Mouse (Mus musculus) heart, embryonic 12.5 days (tissue): ENCODE data around the gene Acadm. TPM values are rescaled to one million over a fixed set of nuclear protein-coding genes. Genes with fewer than 3 reads are reported as not detected.

Experiments
- ATAC-seq: fragments of 200-750 bp; cut with Nextera tagmentation; 2 replicates; pipeline ENCODE4 v1.8.0; 2017; ENCODE audit warnings: moderate TSS enrichment, moderate library complexity; ENCODE audit not compliant: insufficient number of reproducible peaks, low FRiP score
- H3K27ac ChIP-seq: fragments of 300-500 bp; sonication (generic); 2 replicates; pipeline ENCODE4 v1.5.1; 2016; ENCODE audit warnings: mild to moderate bottlenecking, moderate library complexity; ENCODE audit not compliant: poor library complexity, severe bottlenecking
- H3K27me3 ChIP-seq: fragments of 300-500 bp; sonication (generic); replicated peaks from 2 replicates; pipeline ENCODE4 v1.6.1; 2016; ENCODE audit warnings: mild to moderate bottlenecking, moderate library complexity
- H3K36me3 ChIP-seq: fragments of 300-500 bp; sonication (generic); 2 replicates; pipeline ENCODE4 v1.6.1; 2016; ENCODE audit warnings: mild to moderate bottlenecking, moderate library complexity
- H3K4me1 ChIP-seq: fragments of 300-500 bp; sonication (generic); replicated peaks from 2 replicates; pipeline ENCODE4 v1.6.1; 2016; ENCODE audit warnings: mild to moderate bottlenecking
- H3K4me2 ChIP-seq: fragments of 300-500 bp; sonication (generic); 2 replicates; pipeline ENCODE4 v1.6.1; 2016; ENCODE audit warnings: mild to moderate bottlenecking, moderate library complexity
- H3K4me3 ChIP-seq: fragments of 300-500 bp; sonication (generic); 2 replicates; pipeline ENCODE4 v1.5.1; 2016; ENCODE audit warnings: mild to moderate bottlenecking
- H3K9ac ChIP-seq: fragments of 300-500 bp; sonication (generic); 2 replicates; pipeline ENCODE4 v1.6.1; 2016; ENCODE audit warnings: mild to moderate bottlenecking, moderate library complexity
- H3K9me3 ChIP-seq: fragments of 300-500 bp; sonication (generic); replicated peaks from 2 replicates; pipeline ENCODE4 v1.6.1; 2016; ENCODE audit warnings: mild to moderate bottlenecking, moderate library complexity
- WGBS: fragments of 180-500 bp; shearing (Covaris S2); methylation state at CpG from one replicate; pipeline ENCODE4 v1.1.7; 2016; 5-methylcytosine and 5-hydroxymethylcytosine counted together
- polyA plus RNA-seq: library from polyadenylated mRNA; unstranded; fragments of >200 nt; fragmentation: Nextera tagmentation; extraction: Ambion mirVana; gene quantifications from 2 replicates; pipeline ENCODE4 v1.2.1, GENCODE M21; 2016

Acadm gene
- 181 and 188 TPM in 2 replicates for polyA plus RNA-seq

DNA sequence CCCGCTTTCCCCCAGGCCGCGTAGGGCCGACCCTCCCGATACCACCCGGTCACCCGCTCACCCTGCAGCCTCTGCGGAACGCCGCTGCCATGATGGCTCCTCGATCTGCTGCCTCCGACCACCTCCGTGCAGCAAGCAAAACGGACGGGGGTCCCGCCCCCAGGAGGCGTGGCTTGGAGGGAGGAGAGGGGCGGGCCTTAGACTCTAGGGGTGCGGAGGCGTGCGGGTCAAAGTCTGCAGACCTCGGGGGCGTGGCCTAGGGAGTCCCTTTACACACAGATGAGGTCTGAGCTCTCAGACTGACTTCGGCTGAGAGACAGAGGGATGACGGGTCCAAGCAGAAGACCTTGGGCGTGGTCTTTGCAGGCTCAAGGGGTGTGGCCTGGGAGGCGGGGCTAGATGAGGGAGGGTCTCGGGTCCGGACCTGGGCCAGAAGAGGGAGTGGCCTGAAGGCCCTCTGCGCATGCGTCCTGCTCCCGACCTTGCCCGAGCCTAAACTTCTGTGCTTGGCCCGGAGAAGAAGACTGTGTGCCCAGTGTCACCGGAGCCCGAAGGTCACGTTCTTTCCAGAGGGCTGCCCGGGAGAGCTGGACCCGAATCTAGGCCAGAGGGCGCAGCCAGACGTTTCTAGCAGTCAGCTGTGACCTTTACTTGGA, at the start of gene Acadm:
Gene Acadm, minus strand, starts transcription at position 298 of the 656 bp plus-strand sequence.
- H3K27me3 ChIP-seq = no peaks in the 10 kb centered on the region
- peak; percentile 99 for ATAC-seq
- peak within 1 kb of the TSS; percentile 94 for H3K27ac ChIP-seq
- peak within 1 kb of the TSS; percentile 77 for H3K4me2 ChIP-seq
- H3K4me1 ChIP-seq = peaks cover 21% of the 10 kb centered on the region
- under 1% methylated on average over 41 of the region's 41 CpGs for WGBS
- no peaks in the 10 kb centered on the region for H3K9me3 ChIP-seq
- peaks cover 14% of the 10 kb centered on the region for H3K36me3 ChIP-seq
- H3K9ac ChIP-seq = peak within 1 kb of the TSS; percentile 89
- H3K4me3 ChIP-seq = peak within 1 kb of the TSS; percentile 87

GRCm38 (mm10) chr3:153984428-153985340, 40.3 kb upstream of the Acadm start:
- H3K9ac ChIP-seq = no peak overlapping the region
- H3K27me3 ChIP-seq = no peaks in the 10 kb centered on the region
- no peaks in the 10 kb centered on the region for H3K4me1 ChIP-seq
- ATAC-seq = no peak
- no peak overlapping the region for H3K4me2 ChIP-seq
- no peak overlapping the region for H3K4me3 ChIP-seq
- 46% methylated on average over 10 of the region's 10 CpGs for WGBS
- H3K9me3 ChIP-seq = no peaks in the 10 kb centered on the region
- no peaks in the 10 kb centered on the region for H3K36me3 ChIP-seq
- no peak overlapping the region for H3K27ac ChIP-seq

GRCm38 (mm10) chr3:153980611-153981010, 36.2 kb upstream of the Acadm start:
- Histone ChIP-seq H3K9ac (no peak overlapping the region), H3K9me3 (no peaks in the 10 kb centered on the region), H3K27ac (no peak overlapping the region), H3K36me3 (no peaks in the 10 kb centered on the region), H3K4me3 (no peak overlapping the region), H3K4me2 (no peak overlapping the region), H3K4me1 (no peaks in the 10 kb centered on the region), H3K27me3 (peaks cover 9% of the 10 kb centered on the region)
- 57% methylated on average over 2 of the region's 2 CpGs for WGBS
- no peak for ATAC-seq

GRCm38 (mm10) chr3:153975791-153976190, 31.4 kb upstream of the Acadm start:
- no peak overlapping the region for H3K27ac ChIP-seq
- ATAC-seq = no peak
- H3K9me3 ChIP-seq = no peaks in the 10 kb centered on the region
- WGBS = 72% methylated on average over 7 of the region's 7 CpGs
- H3K36me3 ChIP-seq = no peaks in the 10 kb centered on the region
- H3K4me1 ChIP-seq = peaks cover 8% of the 10 kb centered on the region; the same call in 1 of the 2 replicates
- H3K9ac ChIP-seq = no peak overlapping the region
- peaks cover 51% of the 10 kb centered on the region for H3K27me3 ChIP-seq
- no peak overlapping the region for H3K4me3 ChIP-seq
- H3K4me2 ChIP-seq = no peak overlapping the region

DNA sequence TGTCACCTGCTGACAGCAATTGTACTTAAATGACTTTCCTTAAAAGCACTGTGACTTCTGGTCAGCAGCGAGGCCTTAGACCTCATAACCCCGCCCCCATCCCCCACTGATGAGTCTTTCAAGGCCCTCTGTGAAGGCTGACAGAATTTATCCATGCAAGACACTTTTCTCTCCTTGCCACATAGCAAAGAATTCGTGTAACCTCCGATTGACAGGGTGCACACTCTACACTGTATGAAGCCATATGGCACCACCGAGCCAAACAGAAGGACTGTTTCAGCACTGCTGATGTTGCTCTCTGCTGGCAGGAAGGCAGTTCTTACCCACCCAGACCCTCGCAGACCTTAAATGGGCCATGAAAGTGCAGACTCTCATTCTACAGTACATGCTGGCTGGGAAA, 30.6 kb upstream of the Acadm start:
- H3K27ac ChIP-seq = no peak overlapping the region
- H3K9me3 ChIP-seq = no peaks in the 10 kb centered on the region
- peaks cover 8% of the 10 kb centered on the region; the same call in 1 of the 2 replicates for H3K4me1 ChIP-seq
- H3K27me3 ChIP-seq = peaks cover 56% of the 10 kb centered on the region
- H3K36me3 ChIP-seq = no peaks in the 10 kb centered on the region
- no peak for ATAC-seq
- H3K4me3 ChIP-seq = no peak overlapping the region
- 13% methylated on average over 6 of the region's 6 CpGs for WGBS
- H3K9ac ChIP-seq = no peak overlapping the region
- H3K4me2 ChIP-seq = no peak overlapping the region

DNA sequence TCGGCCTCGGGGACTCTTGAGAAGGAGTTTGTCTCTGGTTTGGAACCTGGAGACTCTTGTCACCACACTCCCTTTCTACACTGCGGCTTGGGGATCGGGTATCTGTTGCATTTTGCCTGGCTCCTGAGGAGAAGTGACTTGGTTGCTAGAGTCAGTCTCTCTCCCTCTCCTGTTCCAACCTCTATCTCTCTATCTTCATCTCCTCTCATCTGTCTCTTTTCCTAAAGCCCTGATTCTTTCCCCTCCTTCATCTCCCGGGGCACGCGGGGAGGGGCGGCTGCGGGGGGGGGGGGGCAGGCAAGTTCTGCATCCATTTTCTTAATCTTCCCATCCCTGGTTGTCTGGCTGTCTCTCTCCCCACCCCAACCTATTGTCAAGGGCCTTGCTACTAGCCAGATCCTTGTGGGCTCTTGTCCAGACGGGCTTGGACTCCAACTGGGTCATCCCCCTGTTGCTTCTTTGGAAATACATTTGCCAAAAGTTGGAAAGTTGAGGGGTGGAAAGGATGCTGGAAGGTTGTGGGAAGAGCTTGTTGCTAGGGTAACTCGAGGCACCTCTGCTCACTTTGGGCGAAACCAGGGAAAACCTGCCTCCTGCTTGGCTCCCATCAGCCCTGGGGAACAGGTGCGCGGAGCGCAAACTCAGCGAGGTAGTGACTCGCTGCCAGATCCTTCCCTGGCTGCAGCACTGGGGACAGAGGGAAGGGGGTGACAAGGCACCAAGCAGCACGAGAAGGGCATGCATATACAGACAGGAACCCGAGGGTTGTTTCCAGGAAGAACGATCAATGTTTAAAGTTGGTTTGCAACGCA, 29.7 kb upstream of the Acadm start:
- peaks cover 56% of the 10 kb centered on the region for H3K27me3 ChIP-seq
- peak overlapping the region; percentile 80 for H3K9ac ChIP-seq
- no peak for ATAC-seq
- H3K36me3 ChIP-seq = no peaks in the 10 kb centered on the region
- H3K4me1 ChIP-seq = peaks cover 8% of the 10 kb centered on the region; the same call in 1 of the 2 replicates
- H3K4me2 ChIP-seq = peak overlapping the region; percentile 98
- no peaks in the 10 kb centered on the region; the same call in 1 of the 2 replicates for H3K9me3 ChIP-seq
- 9% methylated on average over 21 of the region's 21 CpGs for WGBS
- no peak overlapping the region for H3K27ac ChIP-seq
- H3K4me3 ChIP-seq = peak overlapping the region; percentile 62

DNA sequence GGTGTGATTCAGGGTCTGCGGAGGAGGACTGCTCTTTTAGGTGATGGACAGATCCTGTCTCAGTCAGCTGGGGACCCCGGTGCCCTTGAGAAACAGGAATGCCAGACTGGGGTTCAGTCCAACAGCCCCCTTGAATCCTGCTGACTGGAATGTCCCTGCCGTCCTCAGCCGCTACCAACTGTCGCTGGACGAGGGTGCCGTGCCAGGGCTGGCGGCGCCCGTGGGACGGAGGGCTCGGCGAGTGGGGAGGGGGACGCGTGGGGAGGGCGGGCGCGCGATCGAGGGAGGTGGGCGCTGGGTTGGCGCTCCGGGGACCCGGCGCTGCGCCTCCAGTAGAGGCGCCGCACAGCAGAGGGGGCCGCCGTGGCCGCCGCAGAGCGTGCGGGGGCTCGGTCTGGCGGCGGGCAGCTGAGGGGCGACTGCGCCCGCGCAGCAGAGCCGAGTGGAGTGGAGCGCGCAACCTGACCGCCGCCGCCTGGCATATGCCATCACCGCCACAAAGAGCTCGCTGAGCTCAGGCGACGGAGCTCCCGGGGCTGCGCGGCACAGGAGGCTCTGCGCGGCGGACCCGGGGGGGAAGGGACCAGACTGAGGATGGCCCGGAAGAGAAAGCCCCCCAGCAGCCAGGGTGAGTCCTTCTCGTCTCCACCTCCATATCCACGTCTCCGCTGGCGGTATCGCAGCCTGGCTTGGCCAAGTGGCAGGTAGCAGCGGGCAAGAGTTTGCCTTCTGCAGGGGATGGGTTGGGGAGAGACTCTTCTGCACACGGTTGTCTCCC, 28.9 kb upstream of the Acadm start, which contains the start of gene Slc44a5:
Gene Slc44a5, plus strand, starts transcription at position 266 of the 778 bp plus-strand sequence.
- Histone ChIP-seq H3K4me2 (peak within 1 kb of the TSS; percentile 98), H3K36me3 (no peaks in the 10 kb centered on the region), H3K9ac (peak within 1 kb of the TSS; percentile 80), H3K9me3 (no peaks in the 10 kb centered on the region; the same call in 1 of the 2 replicates), H3K4me3 (peak within 1 kb of the TSS; percentile 62), H3K27ac (no peak within 1 kb of the TSS), H3K27me3 (peaks cover 56% of the 10 kb centered on the region), H3K4me1 (peaks cover 8% of the 10 kb centered on the region; the same call in 1 of the 2 replicates)
- WGBS = under 1% methylated on average over 66 of the region's 66 CpGs
- ATAC-seq = peak; percentile 67

GRCm38 (mm10) chr3:153969451-153969850, 25.0 kb upstream of the Acadm start:
- no peaks in the 10 kb centered on the region for H3K36me3 ChIP-seq
- ATAC-seq = no peak
- H3K9me3 ChIP-seq = no peaks in the 10 kb centered on the region; the same call in 1 of the 2 replicates
- no peak overlapping the region for H3K4me3 ChIP-seq
- peaks cover 9% of the 10 kb centered on the region; the same call in 1 of the 2 replicates for H3K4me1 ChIP-seq
- 87% methylated on average over 4 of the region's 4 CpGs for WGBS
- no peak overlapping the region for H3K4me2 ChIP-seq
- peaks cover 36% of the 10 kb centered on the region for H3K27me3 ChIP-seq
- no peak overlapping the region for H3K27ac ChIP-seq
- H3K9ac ChIP-seq = no peak overlapping the region

- H3K4me3 ChIP-seq = no peak overlapping the region
- H3K36me3 ChIP-seq = no peaks in the 10 kb centered on the region
- H3K4me2 ChIP-seq = no peak overlapping the region
- H3K27me3 ChIP-seq = peaks cover 27% of the 10 kb centered on the region
- H3K27ac ChIP-seq = no peak overlapping the region
- no peaks in the 10 kb centered on the region; the same call in 1 of the 2 replicates for H3K9me3 ChIP-seq
- WGBS = 47% methylated on average over 4 of the region's 4 CpGs
- ATAC-seq = no peak
- no peak overlapping the region for H3K9ac ChIP-seq
- peaks cover 8% of the 10 kb centered on the region; the same call in 1 of the 2 replicates for H3K4me1 ChIP-seq
Measured at GRCm38 (mm10) chr3:153968549-153968948, 24.1 kb upstream of the Acadm start.

DNA sequence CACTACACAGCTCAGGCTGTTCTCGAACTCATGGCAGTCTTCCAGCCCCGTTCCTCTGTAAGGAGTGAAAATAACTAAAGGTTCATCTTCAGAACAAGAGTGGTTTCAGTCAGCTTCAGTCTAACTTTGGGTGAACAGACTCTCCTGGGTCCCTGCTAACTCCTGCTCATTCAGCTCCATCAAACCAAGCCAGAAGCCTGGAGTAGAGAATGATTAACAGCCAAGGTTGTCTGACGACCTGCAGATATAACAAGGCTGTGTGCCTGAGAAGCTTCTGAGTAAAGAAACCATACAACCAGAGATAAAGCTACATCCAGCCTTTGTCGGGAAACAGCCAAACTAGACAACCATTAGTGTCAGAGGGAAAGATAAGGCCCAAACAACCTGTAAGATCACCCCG, 23.0 kb upstream of the Acadm start:
- WGBS = 69% methylated on average over 5 of the region's 5 CpGs
- no peak overlapping the region for H3K9ac ChIP-seq
- H3K9me3 ChIP-seq = no peaks in the 10 kb centered on the region; the same call in 1 of the 2 replicates
- peaks cover 16% of the 10 kb centered on the region for H3K27me3 ChIP-seq
- no peak for ATAC-seq
- H3K36me3 ChIP-seq = no peaks in the 10 kb centered on the region
- H3K4me3 ChIP-seq = no peak overlapping the region
- 0 out of 2 replicates have a peak, but pooled peaks cover 3% of the 10 kb centered on the region for H3K4me1 ChIP-seq
- no peak overlapping the region for H3K4me2 ChIP-seq
- no peak overlapping the region for H3K27ac ChIP-seq
